Mouse (Mus musculus): ENCODE data around the gene Fam163b. TPM values are rescaled to one million over a fixed set of nuclear protein-coding genes. Genes with fewer than 3 reads are reported as not detected.

Gene Fam163b
- polyA plus RNA-seq, 1 experiment from 2014 or later, result 0.10 TPM

- H3K4me2 ChIP-seq (replicated peaks; ENCODE audit: low read depth), result no peak overlapping the region
- no peaks in the 10 kb centered on the region for H3K4me1 ChIP-seq (replicated peaks; ENCODE audit: control insufficient read depth, insufficient read depth, low read length)
- no peak overlapping the region for H3K27ac ChIP-seq (ENCODE audit: low read depth, low read length)
- no peaks in the 10 kb centered on the region for H3K36me3 ChIP-seq (ENCODE audit: control insufficient read depth, insufficient read depth)
- H3K4me3 ChIP-seq (ENCODE audit: low read depth, low read length), result no peak overlapping the region
- WGBS, result 66% methylated on average over 2 of the region's 2 CpGs
- no peak overlapping the region for H3K9ac ChIP-seq (ENCODE audit: low read depth, low read length)
- H3K27me3 ChIP-seq (replicated peaks; ENCODE audit: control insufficient read depth, insufficient read depth, low read length), result peaks cover 9% of the 10 kb centered on the region
- TF ChIP-seq CTCF (IDR thresholded peaks at IDR 0.05; ENCODE audit: low read depth), result no peak
- no peaks in the 10 kb centered on the region for H3K9me3 ChIP-seq (ENCODE audit: control insufficient read depth)
- no peak for ATAC-seq
These were observed 2.7 kb upstream of the Fam163b start for GRCm38 (mm10) chr2:27144957-27145356.

- 54% methylated on average over 4 of the region's 4 CpGs for WGBS
- no peak for TF ChIP-seq CTCF (IDR thresholded peaks at IDR 0.05; ENCODE audit: low read depth)
- peaks cover 9% of the 10 kb centered on the region for H3K27me3 ChIP-seq (replicated peaks; ENCODE audit: control insufficient read depth, insufficient read depth, low read length)
- no peak overlapping the region for H3K9ac ChIP-seq (ENCODE audit: low read depth, low read length)
- no peaks in the 10 kb centered on the region for H3K9me3 ChIP-seq (ENCODE audit: control insufficient read depth)
- H3K27ac ChIP-seq (ENCODE audit: low read depth, low read length), result no peak overlapping the region
- ATAC-seq, result no peak
- no peak overlapping the region for H3K4me2 ChIP-seq (replicated peaks; ENCODE audit: low read depth)
- H3K36me3 ChIP-seq (ENCODE audit: control insufficient read depth, insufficient read depth), result no peaks in the 10 kb centered on the region
- no peak overlapping the region for H3K4me3 ChIP-seq (ENCODE audit: low read depth, low read length)
- no peaks in the 10 kb centered on the region for H3K4me1 ChIP-seq (replicated peaks; ENCODE audit: control insufficient read depth, insufficient read depth, low read length)
These were observed 3.9 kb downstream of the Fam163b start for GRCm38 (mm10) chr2:27138356-27138755.

- 78% methylated on average over 1 of the region's 1 CpGs for WGBS
- Histone ChIP-seq H3K27me3 (replicated peaks; ENCODE audit: control insufficient read depth, insufficient read depth, low read length) (peaks cover 2% of the 10 kb centered on the region; the same call in 1 of the 2 replicates), H3K4me3 (ENCODE audit: low read depth, low read length) (no peak overlapping the region), H3K27ac (ENCODE audit: low read depth, low read length) (no peak overlapping the region), H3K9me3 (ENCODE audit: control insufficient read depth) (no peaks in the 10 kb centered on the region), H3K36me3 (ENCODE audit: control insufficient read depth, insufficient read depth) (no peaks in the 10 kb centered on the region), H3K4me2 (replicated peaks; ENCODE audit: low read depth) (no peak overlapping the region), H3K9ac (ENCODE audit: low read depth, low read length) (no peak overlapping the region), H3K4me1 (replicated peaks; ENCODE audit: control insufficient read depth, insufficient read depth, low read length) (no peaks in the 10 kb centered on the region)
- ATAC-seq, result no peak
- TF ChIP-seq CTCF (IDR thresholded peaks at IDR 0.05; ENCODE audit: low read depth), result no peak
These were observed 5.5 kb downstream of the Fam163b start for GRCm38 (mm10) chr2:27136789-27137188.

- Histone ChIP-seq H3K9me3 (ENCODE audit: control insufficient read depth) (no peaks in the 10 kb centered on the region), H3K4me2 (replicated peaks; ENCODE audit: low read depth) (no peak overlapping the region), H3K36me3 (ENCODE audit: control insufficient read depth, insufficient read depth) (no peaks in the 10 kb centered on the region), H3K4me1 (replicated peaks; ENCODE audit: control insufficient read depth, insufficient read depth, low read length) (no peaks in the 10 kb centered on the region), H3K27ac (ENCODE audit: low read depth, low read length) (no peak overlapping the region), H3K27me3 (replicated peaks; ENCODE audit: control insufficient read depth, insufficient read depth, low read length) (no peaks in the 10 kb centered on the region), H3K9ac (ENCODE audit: low read depth, low read length) (no peak overlapping the region), H3K4me3 (ENCODE audit: low read depth, low read length) (no peak overlapping the region)
- no peak for TF ChIP-seq CTCF (IDR thresholded peaks at IDR 0.05; ENCODE audit: low read depth)
- ATAC-seq, result no peak
- WGBS, result 74% methylated on average over 3 of the region's 3 CpGs
These were observed 6.0 kb downstream of the Fam163b start for GRCm38 (mm10) chr2:27136336-27136735.

GRCm38 (mm10) chr2:27135935-27136334 lies 6.4 kb downstream of the Fam163b start:
- no peak overlapping the region for H3K9ac ChIP-seq (ENCODE audit: low read depth, low read length)
- H3K27ac ChIP-seq (ENCODE audit: low read depth, low read length), result no peak overlapping the region
- no peak overlapping the region for H3K4me2 ChIP-seq (replicated peaks; ENCODE audit: low read depth)
- H3K9me3 ChIP-seq (ENCODE audit: control insufficient read depth), result no peaks in the 10 kb centered on the region
- no peaks in the 10 kb centered on the region for H3K27me3 ChIP-seq (replicated peaks; ENCODE audit: control insufficient read depth, insufficient read depth, low read length)
- no peaks in the 10 kb centered on the region for H3K36me3 ChIP-seq (ENCODE audit: control insufficient read depth, insufficient read depth)
- H3K4me3 ChIP-seq (ENCODE audit: low read depth, low read length), result no peak overlapping the region
- no peak for TF ChIP-seq CTCF (IDR thresholded peaks at IDR 0.05; ENCODE audit: low read depth)
- WGBS, result 68% methylated on average over 5 of the region's 5 CpGs
- H3K4me1 ChIP-seq (replicated peaks; ENCODE audit: control insufficient read depth, insufficient read depth, low read length), result no peaks in the 10 kb centered on the region
- ATAC-seq, result no peak

- Histone ChIP-seq H3K4me1 (replicated peaks; ENCODE audit: control insufficient read depth, insufficient read depth, low read length) (no peaks in the 10 kb centered on the region), H3K9me3 (ENCODE audit: control insufficient read depth) (no peaks in the 10 kb centered on the region), H3K9ac (ENCODE audit: low read depth, low read length) (no peak overlapping the region), H3K27me3 (replicated peaks; ENCODE audit: control insufficient read depth, insufficient read depth, low read length) (no peaks in the 10 kb centered on the region), H3K4me3 (ENCODE audit: low read depth, low read length) (no peak overlapping the region), H3K27ac (ENCODE audit: low read depth, low read length) (no peak overlapping the region), H3K4me2 (replicated peaks; ENCODE audit: low read depth) (no peak overlapping the region), H3K36me3 (ENCODE audit: control insufficient read depth, insufficient read depth) (no peaks in the 10 kb centered on the region)
- no peak for TF ChIP-seq CTCF (IDR thresholded peaks at IDR 0.05; ENCODE audit: low read depth)
- whole genome bisulfite sequencing, result 59% methylated on average over 3 of the region's 3 CpGs
- no peak for ATAC-seq
These were observed 13.3 kb downstream of the Fam163b start for GRCm38 (mm10) chr2:27128990-27129389.

- H3K4me1 ChIP-seq (replicated peaks; ENCODE audit: control insufficient read depth, insufficient read depth, low read length), result no peaks in the 10 kb centered on the region
- H3K27ac ChIP-seq (ENCODE audit: low read depth, low read length), result no peak overlapping the region
- H3K9ac ChIP-seq (ENCODE audit: low read depth, low read length), result no peak overlapping the region
- ATAC-seq, result no peak
- no peaks in the 10 kb centered on the region for H3K27me3 ChIP-seq (replicated peaks; ENCODE audit: control insufficient read depth, insufficient read depth, low read length)
- no peaks in the 10 kb centered on the region for H3K9me3 ChIP-seq (ENCODE audit: control insufficient read depth)
- no peak overlapping the region for H3K4me3 ChIP-seq (ENCODE audit: low read depth, low read length)
- H3K36me3 ChIP-seq (ENCODE audit: control insufficient read depth, insufficient read depth), result no peaks in the 10 kb centered on the region
- H3K4me2 ChIP-seq (replicated peaks; ENCODE audit: low read depth), result no peak overlapping the region
- no peak for TF ChIP-seq CTCF (IDR thresholded peaks at IDR 0.05; ENCODE audit: low read depth)
- WGBS, result 63% methylated on average over 4 of the region's 4 CpGs
These were observed 15.8 kb downstream of the Fam163b start for GRCm38 (mm10) chr2:27126496-27126895.

Data from intestine, postnatal 0 days (tissue).